Mouse (Mus musculus): ENCODE data around the gene Mkrn2. TPM values are rescaled to one million over a fixed set of nuclear protein-coding genes. Genes with fewer than 3 reads are reported as not detected.

Gene Mkrn2
- 9.6 and 11.6 TPM in 2 replicates for polyA plus RNA-seq (2015; fragmentation: Nextera tagmentation; extraction: Ambion mirVana)

DNA sequence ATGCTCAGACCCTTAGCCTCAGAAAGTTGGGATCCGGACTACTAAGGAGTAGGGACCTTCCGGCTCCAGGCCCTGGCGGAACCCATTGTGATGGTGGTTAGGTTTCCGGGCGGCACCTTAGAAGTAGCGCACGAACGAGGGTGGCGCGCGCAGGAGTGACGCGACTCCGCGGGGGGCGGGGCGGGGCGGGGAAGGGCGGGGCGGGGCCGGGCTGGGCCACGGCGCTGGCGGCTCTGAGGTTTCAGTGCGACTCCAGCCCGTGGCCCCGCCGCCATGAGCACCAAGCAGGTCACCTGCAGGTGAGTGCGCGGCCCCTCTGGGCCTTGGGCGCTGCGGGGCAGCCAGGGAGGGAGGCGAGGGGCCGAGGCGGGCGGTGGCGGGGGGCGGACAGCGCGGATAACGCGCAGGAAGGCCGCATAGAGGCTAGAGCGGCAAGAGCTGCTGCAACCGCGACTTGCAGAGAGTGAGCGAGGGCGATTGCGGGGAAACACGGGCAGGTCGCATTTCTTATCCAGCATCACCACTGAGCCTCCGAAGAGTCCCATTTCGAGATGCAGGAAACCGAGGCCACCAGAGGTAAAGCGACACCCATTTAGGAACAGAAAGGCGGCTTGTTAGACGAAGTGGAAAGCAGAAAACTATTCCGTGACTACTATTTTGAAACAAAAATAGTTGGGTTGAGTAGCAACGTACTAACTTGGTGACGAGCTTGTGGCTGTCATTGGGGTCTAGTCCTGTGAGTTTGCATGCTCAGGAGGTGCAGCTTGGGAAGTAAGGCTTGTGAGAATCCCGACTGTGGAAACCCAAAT lies at the start of gene Mkrn2:
Gene Mkrn2 (plus strand): TSS at position 188 of the 809 bp plus-strand sequence.
- Histone ChIP-seq H3K27me3 (ENCODE audit: insufficient read depth, low read length) (no peaks in the 10 kb centered on the region), H3K4me1 (ENCODE audit: insufficient read depth) (peaks cover 6% of the 10 kb centered on the region), H3K36me3 (replicated peaks; ENCODE audit: insufficient read depth, low read length) (peaks cover 6% of the 10 kb centered on the region; the same call in 1 of the 2 replicates), H3K9me3 (ENCODE audit: low read length) (no peaks in the 10 kb centered on the region), H3K9ac (replicated peaks) (peak within 1 kb of the TSS; percentile 93), H3K4me2 (ENCODE audit: low read depth, low read length) (peak within 1 kb of the TSS; percentile 78), H3K27ac (ENCODE audit: low read depth) (peak within 1 kb of the TSS; percentile 92), H3K4me3 (ENCODE audit: low read depth, low read length) (peak within 1 kb of the TSS; percentile 94)
- under 1% methylated on average over 52 of the region's 61 CpGs for WGBS (ENCODE audit: insufficient replicate concordance)
- ATAC-seq: peak; percentile 97
- DNase-seq: peak; percentile 92
- TF ChIP-seq CTCF (IDR thresholded peaks at IDR 0.05; ENCODE audit: low read depth) (no peak), EP300 (IDR thresholded peaks at IDR 0.05; ENCODE audit: low read depth) (no peak)

DNA sequence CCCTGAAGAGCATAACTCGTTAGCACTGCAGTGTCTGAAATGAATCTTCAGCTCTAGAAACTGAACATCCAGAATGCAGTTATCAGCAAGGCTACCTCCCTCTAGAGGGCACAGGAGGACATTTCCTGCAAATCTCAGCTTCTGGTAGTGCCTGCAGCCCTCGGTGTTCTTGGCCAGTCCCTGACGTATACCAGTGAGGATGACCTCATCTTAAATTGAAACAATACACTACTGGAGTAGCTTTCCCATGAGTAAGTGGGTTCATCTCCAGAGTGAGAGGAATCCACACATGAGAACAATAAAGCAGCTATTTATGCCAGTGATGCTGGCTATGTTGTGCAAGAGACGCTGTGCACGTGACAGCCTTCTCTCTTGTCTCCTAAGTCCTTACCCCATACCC lies 46.2 kb upstream of the Mkrn2 start:
- Histone ChIP-seq H3K9me3 (ENCODE audit: low read length) (no peaks in the 10 kb centered on the region), H3K27me3 (ENCODE audit: insufficient read depth, low read length) (no peaks in the 10 kb centered on the region), H3K4me1 (ENCODE audit: insufficient read depth) (no peaks in the 10 kb centered on the region), H3K4me2 (ENCODE audit: low read depth, low read length) (no peak overlapping the region), H3K9ac (replicated peaks) (no peak overlapping the region), H3K36me3 (replicated peaks; ENCODE audit: insufficient read depth, low read length) (peaks cover 14% of the 10 kb centered on the region; the same call in 1 of the 2 replicates), H3K4me3 (ENCODE audit: low read depth, low read length) (no peak overlapping the region), H3K27ac (ENCODE audit: low read depth) (no peak overlapping the region)
- TF ChIP-seq EP300 (IDR thresholded peaks at IDR 0.05; ENCODE audit: low read depth) (no peak), CTCF (IDR thresholded peaks at IDR 0.05; ENCODE audit: low read depth) (peak; percentile 23; the same call in 1 of the 2 replicates)
- no peak for ATAC-seq
- 65% methylated on average over 5 of the region's 5 CpGs for WGBS (ENCODE audit: insufficient replicate concordance)
- no peak for DNase-seq

DNA sequence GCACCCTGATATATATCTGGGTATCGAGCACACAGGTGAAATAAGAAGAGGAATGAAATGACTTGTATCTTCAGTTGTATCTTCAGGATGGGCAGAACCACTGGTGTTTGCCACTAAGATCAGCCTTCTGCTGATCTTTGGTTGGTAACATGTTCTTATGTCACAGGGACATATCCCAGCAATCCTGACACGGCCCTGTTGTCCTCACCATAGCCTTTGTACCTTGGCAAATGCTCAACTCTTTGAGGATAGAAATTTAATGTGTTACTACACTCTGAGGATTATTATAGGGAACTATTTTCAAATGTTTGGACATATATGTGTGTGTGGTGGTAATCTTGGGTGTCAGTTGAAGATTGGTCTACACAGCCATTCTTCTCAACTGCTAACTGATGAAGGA lies 43.5 kb upstream of the Mkrn2 start:
- TF ChIP-seq CTCF (IDR thresholded peaks at IDR 0.05; ENCODE audit: low read depth) (no peak), EP300 (IDR thresholded peaks at IDR 0.05; ENCODE audit: low read depth) (no peak)
- Histone ChIP-seq H3K27me3 (ENCODE audit: insufficient read depth, low read length) (no peaks in the 10 kb centered on the region), H3K4me1 (ENCODE audit: insufficient read depth) (no peaks in the 10 kb centered on the region), H3K4me3 (ENCODE audit: low read depth, low read length) (no peak overlapping the region), H3K36me3 (replicated peaks; ENCODE audit: insufficient read depth, low read length) (peaks cover 26% of the 10 kb centered on the region), H3K9ac (replicated peaks) (no peak overlapping the region), H3K27ac (ENCODE audit: low read depth) (no peak overlapping the region), H3K4me2 (ENCODE audit: low read depth, low read length) (no peak overlapping the region), H3K9me3 (ENCODE audit: low read length) (no peaks in the 10 kb centered on the region)
- 82% methylated on average over 2 of the region's 2 CpGs for WGBS (ENCODE audit: insufficient replicate concordance)
- ATAC-seq (0 out of 2 replicates have a peak, but pooled peaks have one; percentile 35), DNase-seq (no peak)

DNA sequence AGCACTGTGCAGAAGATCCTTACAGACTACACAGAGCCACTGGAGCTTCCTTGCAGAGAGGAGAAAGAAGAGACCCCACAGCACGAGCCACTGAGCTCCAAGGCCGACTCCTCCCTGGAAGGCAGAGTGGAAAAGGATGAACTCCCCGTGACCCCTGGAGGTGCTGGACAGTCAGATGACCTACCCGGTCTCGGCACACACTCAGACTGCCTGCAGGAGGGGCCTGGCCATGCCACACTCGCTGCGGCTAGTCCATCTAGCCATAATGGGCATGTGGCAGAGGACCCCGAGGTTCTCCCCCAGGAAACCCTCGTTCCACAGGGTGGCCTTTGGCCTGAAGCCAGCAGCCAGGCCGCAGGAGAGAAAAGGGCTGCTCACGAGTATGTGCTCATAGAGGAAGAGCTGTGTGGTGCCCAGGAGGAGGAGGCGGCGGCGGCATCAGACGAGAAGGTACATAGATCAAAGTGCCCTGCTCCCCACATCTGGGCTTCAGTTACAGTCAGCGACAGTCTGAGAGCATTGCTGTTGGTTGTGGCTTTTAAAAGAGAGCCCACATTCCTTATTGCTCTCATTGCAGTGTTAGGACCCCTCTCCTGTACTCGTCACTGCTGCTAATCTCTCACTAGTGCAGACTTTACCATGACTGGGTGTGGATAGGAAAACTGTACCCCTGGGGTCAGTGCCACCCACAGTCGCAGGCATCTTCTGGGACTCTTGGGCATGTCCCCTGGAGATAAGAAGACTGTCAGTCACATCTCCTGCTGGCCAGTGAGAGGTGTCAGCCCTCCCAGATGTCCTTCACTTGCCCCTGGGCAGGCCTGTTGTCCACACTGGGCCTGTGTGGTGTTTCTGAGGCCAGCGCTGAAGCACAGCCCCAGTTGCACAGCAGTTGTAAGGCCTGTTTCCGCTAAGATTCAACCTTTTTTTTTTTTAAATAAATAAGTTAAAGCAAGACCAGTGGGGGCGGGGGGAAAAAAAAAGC lies 41.8 kb upstream of the Mkrn2 start:
- Histone ChIP-seq H3K27me3 (ENCODE audit: insufficient read depth, low read length) (no peaks in the 10 kb centered on the region), H3K9me3 (ENCODE audit: low read length) (no peaks in the 10 kb centered on the region), H3K36me3 (replicated peaks; ENCODE audit: insufficient read depth, low read length) (peaks cover 26% of the 10 kb centered on the region), H3K9ac (replicated peaks) (no peak overlapping the region), H3K27ac (ENCODE audit: low read depth) (no peak overlapping the region), H3K4me1 (ENCODE audit: insufficient read depth) (no peaks in the 10 kb centered on the region), H3K4me3 (ENCODE audit: low read depth, low read length) (no peak overlapping the region), H3K4me2 (ENCODE audit: low read depth, low read length) (no peak overlapping the region)
- no peak for ATAC-seq
- DNase-seq: no peak
- 70% methylated on average over 21 of the region's 21 CpGs for WGBS (ENCODE audit: insufficient replicate concordance)
- TF ChIP-seq CTCF (IDR thresholded peaks at IDR 0.05; ENCODE audit: low read depth) (no peak), EP300 (IDR thresholded peaks at IDR 0.05; ENCODE audit: low read depth) (no peak)

DNA sequence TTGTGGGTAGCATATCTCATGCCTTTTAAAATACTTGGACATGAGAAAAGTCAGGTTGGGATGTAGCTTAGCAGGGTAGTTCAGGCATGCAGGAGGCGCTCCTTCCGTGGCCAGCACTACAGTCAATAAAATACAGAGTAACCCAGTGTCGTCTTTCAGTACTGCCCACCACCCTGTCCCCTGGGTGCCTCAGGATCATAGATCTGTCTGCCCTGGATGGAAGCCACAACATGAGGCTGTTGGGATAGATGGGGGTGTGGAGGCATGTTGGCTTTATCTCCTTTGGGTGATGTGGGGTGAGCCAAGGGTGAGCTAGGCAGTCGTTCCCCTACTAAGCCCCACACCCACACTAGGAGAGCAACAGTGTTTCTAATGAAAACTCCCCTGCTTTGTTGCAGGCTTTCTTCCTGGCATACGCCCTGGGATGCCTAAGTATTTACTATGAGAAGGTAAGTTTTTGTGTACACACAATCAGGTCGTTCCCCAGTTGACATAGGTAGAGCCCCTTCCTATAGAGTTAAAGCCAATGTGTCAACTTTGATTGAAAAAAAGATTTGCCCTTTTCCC lies 36.1 kb upstream of the Mkrn2 start:
- H3K4me3 ChIP-seq (ENCODE audit: low read depth, low read length): no peak overlapping the region
- H3K36me3 ChIP-seq (replicated peaks; ENCODE audit: insufficient read depth, low read length): peaks cover 33% of the 10 kb centered on the region
- no peaks in the 10 kb centered on the region for H3K27me3 ChIP-seq (ENCODE audit: insufficient read depth, low read length)
- H3K27ac ChIP-seq (ENCODE audit: low read depth): no peak overlapping the region
- H3K4me1 ChIP-seq (ENCODE audit: insufficient read depth): no peaks in the 10 kb centered on the region
- no peaks in the 10 kb centered on the region for H3K9me3 ChIP-seq (ENCODE audit: low read length)
- ATAC-seq (no peak), DNase-seq (no peak)
- no peak overlapping the region for H3K4me2 ChIP-seq (ENCODE audit: low read depth, low read length)
- 82% methylated on average over 6 of the region's 6 CpGs for WGBS (ENCODE audit: insufficient replicate concordance)
- no peak overlapping the region for H3K9ac ChIP-seq (replicated peaks)
- TF ChIP-seq EP300 (IDR thresholded peaks at IDR 0.05; ENCODE audit: low read depth) (no peak), CTCF (IDR thresholded peaks at IDR 0.05; ENCODE audit: low read depth) (no peak)

Data from liver, postnatal 0 days (tissue).